Mouse (Mus musculus): ENCODE data around the gene Mapkapk3.
A peak's percentile ranks its signal among the peaks of the same experiment; 100 is the strongest.

Mapkapk3 gene

GRCm38 (mm10) chr9:107289211-107290076, at the start of gene Mapkapk3:
Mapkapk3 (minus strand) TSS chr9:107289877.
- DNase-seq (ENCODE audit: low spot score in 2 of 2), result peak; percentile 33 to 54

DNA sequence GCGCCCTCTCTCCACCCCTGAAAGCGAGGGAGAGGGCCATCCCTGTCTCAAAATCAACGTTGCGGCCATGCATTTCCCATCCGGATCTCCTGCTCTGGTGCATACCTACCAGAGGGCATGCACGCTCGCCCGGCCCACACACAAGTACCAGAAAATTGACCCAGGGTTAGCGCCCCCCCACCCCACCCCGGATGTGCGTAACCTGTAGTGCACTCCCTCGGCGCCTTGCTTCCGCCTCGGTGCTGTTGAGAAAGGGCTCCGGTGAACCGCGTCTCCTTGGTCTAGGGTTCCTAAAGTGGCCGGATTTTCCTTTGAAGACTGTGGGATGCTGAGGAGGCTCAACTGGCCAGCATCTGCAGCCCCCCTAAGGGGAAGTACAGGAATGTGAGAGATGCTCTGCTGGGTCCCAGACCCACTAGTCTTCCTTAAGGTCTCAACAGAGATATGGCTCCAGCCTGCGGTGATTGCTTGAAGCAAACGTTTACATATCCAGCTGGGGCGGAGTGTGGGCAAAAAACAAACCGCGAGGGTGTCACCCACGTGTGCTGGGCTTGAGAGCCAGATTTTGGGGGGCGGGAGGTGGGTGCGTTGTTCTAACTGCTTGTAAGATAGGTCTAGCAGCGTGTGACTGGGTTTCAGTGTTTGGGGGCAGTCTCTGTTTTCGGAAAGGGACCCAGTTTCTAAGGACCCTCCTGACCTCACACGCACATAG, 48.7 kb upstream of the Mapkapk3 start, which contains the start of gene Hemk1:
Gene Hemk1, minus strand, starts transcription at position 179 of the 712 bp plus-strand sequence.
- peak; percentile 78 to 86 for DNase-seq (ENCODE audit: low spot score in 2 of 2)

GRCm38 (mm10) chr9:107336386-107336785, 46.7 kb upstream of the Mapkapk3 start:
- DNase-seq (ENCODE audit: low spot score in 2 of 2), result no peak

GRCm38 (mm10) chr9:107335909-107336308, 46.2 kb upstream of the Mapkapk3 start:
- peak; percentile 73 to 80 for DNase-seq (ENCODE audit: low spot score in 2 of 2)

GRCm38 (mm10) chr9:107335046-107335445, 45.4 kb upstream of the Mapkapk3 start:
- no peak for DNase-seq (ENCODE audit: low spot score in 2 of 2)

- no peak for DNase-seq (ENCODE audit: low spot score in 2 of 2)
Observed at GRCm38 (mm10) chr9:107334356-107334755, 44.7 kb upstream of the Mapkapk3 start.

GRCm38 (mm10) chr9:107333686-107334085, 44.0 kb upstream of the Mapkapk3 start:
- DNase-seq (ENCODE audit: low spot score in 2 of 2), result no peak

DNA sequence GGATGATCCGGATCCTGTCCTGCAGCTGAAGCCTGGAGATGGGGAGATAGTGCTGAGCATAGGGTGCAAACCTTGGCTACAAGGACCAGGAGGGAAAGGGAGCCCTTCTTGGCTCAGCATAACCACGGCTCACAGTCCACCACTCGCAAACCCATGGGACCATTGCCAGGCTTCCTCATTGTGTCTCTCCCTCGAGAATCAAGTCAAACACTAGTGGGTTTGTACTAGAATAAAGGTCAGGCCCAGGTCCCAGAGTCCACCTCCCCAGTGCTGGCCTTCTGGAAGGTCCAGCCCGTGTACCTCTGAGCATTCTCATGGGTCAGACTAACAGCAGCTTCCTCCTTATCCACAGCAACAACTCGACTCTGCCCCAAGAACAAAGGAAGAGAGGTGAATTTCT, 41.1 kb upstream of the Mapkapk3 start:
- no peak for DNase-seq (ENCODE audit: low spot score in 2 of 2)

DNA sequence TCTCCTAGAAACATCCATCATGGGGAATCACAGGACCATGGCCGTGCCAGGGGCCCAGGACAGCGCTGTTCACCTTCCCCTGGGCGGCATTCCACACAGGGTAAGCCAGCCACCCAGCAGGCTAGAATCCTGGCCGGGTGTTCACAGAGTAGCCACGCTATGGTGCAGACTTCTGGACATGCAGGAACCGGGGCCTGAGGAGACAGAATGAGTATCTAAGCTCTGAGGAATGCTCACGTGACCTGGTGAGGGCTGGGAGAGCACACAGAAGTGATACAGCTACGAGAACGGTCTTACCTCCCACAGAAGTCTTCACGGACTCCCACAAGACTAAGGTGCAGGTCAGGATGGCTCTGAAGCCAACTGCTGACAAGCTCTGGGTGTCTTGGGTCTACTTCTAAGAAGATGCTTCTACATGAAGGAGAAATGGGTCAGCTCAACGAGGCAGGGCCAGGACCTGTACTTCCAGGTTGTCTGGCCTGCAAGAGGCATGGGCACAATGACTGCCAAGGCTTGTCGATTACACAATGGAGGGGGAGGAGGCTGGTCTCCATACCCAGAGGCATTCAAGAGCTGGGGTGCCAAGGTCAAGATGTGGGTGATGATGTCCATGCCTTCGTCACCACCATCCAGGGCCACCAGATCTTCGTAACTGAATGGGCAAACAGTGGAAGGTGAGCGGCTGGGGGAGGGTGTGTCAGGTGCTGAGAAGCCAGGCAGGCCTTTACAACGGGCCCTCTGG, 38.4 kb upstream of the Mapkapk3 start:
- no peak for DNase-seq (ENCODE audit: low spot score in 2 of 2)

- no peak for DNase-seq (ENCODE audit: low spot score in 2 of 2)
Observed at GRCm38 (mm10) chr9:107325904-107326303, 36.2 kb upstream of the Mapkapk3 start.

GRCm38 (mm10) chr9:107324799-107325561, 35.3 kb upstream of the Mapkapk3 start:
- DNase-seq (ENCODE audit: low spot score in 2 of 2), result no peak

DNA sequence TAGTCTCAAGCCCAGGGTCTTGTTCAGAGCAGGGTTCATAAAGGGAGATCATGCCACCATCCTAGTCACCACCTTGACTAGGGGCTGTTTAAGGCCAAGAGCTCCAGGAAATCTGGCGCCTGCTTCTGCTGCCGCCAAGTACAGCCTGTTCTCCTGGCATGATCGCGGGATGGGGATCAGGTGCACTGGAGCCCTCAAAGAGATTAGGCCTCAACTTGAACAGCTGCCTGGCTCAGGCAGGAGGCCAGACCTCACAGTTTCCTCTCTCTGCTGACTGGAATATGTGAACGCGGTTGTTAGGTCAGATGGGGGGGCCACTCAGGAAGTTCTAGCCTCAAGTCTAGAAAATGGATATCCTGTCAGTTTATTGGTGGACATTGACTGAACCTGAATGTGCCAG, 33.9 kb upstream of the Mapkapk3 start:
- DNase-seq (ENCODE audit: low spot score in 2 of 2), result no peak

GRCm38 (mm10) chr9:107322461-107323050, 32.9 kb upstream of the Mapkapk3 start:
- DNase-seq (ENCODE audit: low spot score in 2 of 2), result no peak

DNA sequence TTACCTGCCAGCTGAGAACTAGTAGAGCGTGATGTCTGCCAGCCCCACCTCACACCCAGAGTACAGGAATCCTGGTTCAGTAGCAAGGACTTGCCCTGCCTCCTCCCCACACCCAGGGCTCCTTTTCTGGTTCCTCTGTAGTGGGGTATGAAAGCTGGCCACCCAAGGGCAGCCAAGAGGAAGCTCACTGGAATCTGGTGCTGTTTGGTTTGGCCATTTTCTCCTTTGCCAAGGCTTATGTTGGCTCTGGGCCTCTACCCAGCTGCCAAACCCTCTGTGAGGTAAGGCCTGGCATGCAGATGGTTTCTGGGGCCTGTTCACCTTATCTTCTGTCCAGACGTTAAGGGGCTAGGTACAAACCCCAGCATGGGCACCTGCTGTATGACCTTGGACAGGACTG, 26.1 kb upstream of the Mapkapk3 start:
- DNase-seq (ENCODE audit: low spot score in 2 of 2), result no peak

- no peak for DNase-seq (ENCODE audit: low spot score in 2 of 2)
Observed at GRCm38 (mm10) chr9:107313926-107314325, 24.2 kb upstream of the Mapkapk3 start.

- DNase-seq (ENCODE audit: low spot score in 2 of 2), result no peak
Observed at GRCm38 (mm10) chr9:107312811-107313584, 23.3 kb upstream of the Mapkapk3 start.

DNA sequence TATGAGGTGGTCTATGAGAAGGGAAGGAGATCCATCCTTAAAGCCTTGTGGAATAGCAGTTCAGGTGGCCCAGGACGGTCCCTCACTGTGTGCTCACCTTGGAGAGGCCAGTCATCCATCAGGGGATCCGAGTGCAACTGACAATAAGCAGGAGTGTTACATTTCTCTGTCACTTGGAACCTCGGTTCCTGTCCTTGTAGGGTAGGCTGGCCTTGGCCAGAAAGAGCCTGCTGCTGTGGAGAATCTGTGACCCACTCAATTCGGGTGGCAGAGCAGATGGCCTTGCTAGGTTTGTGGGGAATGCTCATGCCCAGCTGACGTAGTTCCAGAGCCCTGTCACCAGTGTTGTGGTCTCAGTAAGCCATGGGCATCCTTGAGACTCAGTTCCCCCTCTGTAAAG, 19.9 kb upstream of the Mapkapk3 start:
- DNase-seq (ENCODE audit: low spot score in 2 of 2), result no peak

DNA sequence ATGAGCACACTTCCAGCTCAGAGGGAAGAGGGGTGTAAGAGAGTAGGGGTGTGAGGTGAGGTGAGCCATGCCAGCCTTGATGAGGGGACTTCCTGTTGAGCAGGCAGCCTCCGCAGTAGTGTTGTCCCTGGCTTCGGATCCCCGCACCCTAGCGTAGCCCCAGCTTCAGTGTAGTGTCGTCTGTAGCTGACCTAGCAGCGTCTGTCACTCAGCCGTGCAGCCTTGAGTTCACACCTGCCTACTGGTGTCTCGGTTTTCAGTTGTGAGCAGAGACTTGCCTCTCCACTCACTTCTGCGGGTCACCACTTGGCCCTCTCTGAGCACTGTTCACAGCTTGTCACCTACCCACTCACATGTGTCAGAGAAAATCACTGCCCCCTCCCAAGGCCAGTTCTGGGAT, 19.5 kb upstream of the Mapkapk3 start:
- DNase-seq (ENCODE audit: low spot score in 2 of 2), result no peak

DNA sequence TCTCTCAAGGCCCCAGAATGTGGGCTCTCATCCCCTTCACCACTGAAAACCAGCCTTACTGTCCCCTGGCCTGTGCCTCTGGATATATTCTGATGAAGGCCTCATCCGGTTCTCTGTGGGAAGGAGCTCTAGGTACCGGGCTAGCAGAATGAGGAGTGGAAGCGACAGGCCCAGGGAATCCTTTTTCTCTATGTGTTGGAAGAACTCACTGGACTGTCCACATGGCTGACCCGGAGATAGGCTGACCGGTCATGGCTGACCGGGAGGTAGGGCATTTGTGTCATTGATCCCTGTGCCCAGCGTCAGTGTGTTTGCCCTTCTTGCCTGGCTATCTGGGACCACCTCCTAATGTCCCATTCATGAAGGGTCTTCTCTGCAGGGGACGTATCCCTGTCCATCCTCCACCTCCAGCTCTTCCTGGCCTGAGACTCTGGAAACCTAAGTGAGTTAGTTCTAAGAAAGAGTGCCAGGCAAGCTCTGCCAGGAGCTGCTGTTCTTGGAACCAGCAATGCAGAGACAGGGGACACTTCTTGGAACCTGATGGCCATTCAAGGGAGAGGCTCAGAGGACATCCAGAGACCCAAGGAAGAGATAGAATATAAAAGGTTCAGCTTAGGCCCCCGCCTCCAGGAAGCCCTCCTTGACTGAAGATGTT, 18.8 kb upstream of the Mapkapk3 start:
- DNase-seq (ENCODE audit: low spot score in 2 of 2), result no peak

DNA sequence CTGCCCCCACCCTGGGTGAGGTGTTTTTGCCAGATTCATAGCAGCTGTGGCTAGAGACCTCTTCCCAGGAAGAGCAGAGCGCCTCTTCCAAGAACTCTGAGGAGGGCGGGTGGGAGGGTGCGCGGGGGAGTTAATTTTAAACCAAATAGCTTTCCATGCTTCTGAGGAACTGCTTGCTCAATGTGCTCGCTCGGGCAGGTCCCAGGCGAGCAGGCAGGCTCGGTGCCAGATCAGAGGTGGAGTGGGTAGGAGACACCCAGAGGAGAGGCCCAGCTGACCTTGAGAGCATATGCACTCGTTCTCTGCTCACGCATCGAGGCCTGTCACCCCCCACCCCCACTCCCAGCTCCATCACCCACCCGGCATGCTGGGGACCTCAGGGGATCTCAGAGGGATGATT, 18.2 kb upstream of the Mapkapk3 start:
- DNase-seq (ENCODE audit: low spot score in 2 of 2), result peak; percentile 39 to 53
